Mouse (Mus musculus): ENCODE measurements around the gene Ddrgk1.

GRCm38 (mm10) chr2:130645198-130645597, 19.3 kb downstream of the Ddrgk1 start:
- no peak for TF ChIP-seq FOSL1 (IDR thresholded peaks at IDR 0.05; ENCODE audit: insufficient read depth, low read length, poor library complexity, severe bottlenecking)
- no peak for TF ChIP-seq MAX (IDR thresholded peaks at IDR 0.05)
- TF ChIP-seq CTCF (IDR thresholded peaks at IDR 0.05; ENCODE audit: control insufficient read depth, insufficient read depth, insufficient read length): no peak
- TF ChIP-seq MYOD1 (IDR thresholded peaks at IDR 0.05; ENCODE audit: control insufficient read depth, insufficient read length, low read depth): no peak
- no peak for TF ChIP-seq MYOG (IDR thresholded peaks at IDR 0.05; ENCODE audit: control insufficient read depth, extremely low read depth, insufficient read length)
- no peak for TF ChIP-seq USF1 (IDR thresholded peaks at IDR 0.05; ENCODE audit: low read depth)
- no peak for TF ChIP-seq CEBPB (IDR thresholded peaks at IDR 0.05; ENCODE audit: low read depth)

Measured in C2C12 (cell line).